Mouse (Mus musculus) liver, adult 2 months (tissue): ENCODE measurements around the gene Asb1. TPM values are rescaled to one million over a fixed set of nuclear protein-coding genes. Genes with fewer than 3 reads are reported as not detected.
A peak's percentile ranks its signal among the peaks of the same experiment; 100 is the strongest.

Experiments
- DNase-seq: peaks from one replicate; pipeline ENCODE4 v3.0.0-alpha.2; 2011; ENCODE audit warnings: low read depth, low spot score; ENCODE audit errors: extremely low read depth
- H3K27ac ChIP-seq: fragments of 200-500 bp; replicated peaks from 2 replicates; pipeline ENCODE4 v1.5.1; 2012; ENCODE audit warnings: low read depth, mild to moderate bottlenecking, control low read depth, inconsistent platforms, low read length; ENCODE audit not compliant: insufficient read depth
- H3K27me3 ChIP-seq: fragments of 200-500 bp; 2 replicates; pipeline ENCODE4 v1.6.1; 2012; ENCODE audit warnings: mild to moderate bottlenecking, moderate library complexity, low read length, inconsistent platforms; ENCODE audit not compliant: control insufficient read depth, insufficient read depth
- H3K36me3 ChIP-seq: fragments of 200-500 bp; 2 replicates; pipeline ENCODE4 v1.6.1; 2012; ENCODE audit warnings: low read length, inconsistent platforms; ENCODE audit not compliant: control insufficient read depth, insufficient read depth
- H3K4me1 ChIP-seq: fragments of 200-500 bp; 2 replicates; pipeline ENCODE4 v1.6.1; 2011; ENCODE audit warnings: low read length; ENCODE audit not compliant: control insufficient read depth, insufficient read depth
- H3K4me3 ChIP-seq: fragments of 200-500 bp; 2 replicates; pipeline ENCODE4 v1.5.1; 2011; ENCODE audit warnings: low read depth, mild to moderate bottlenecking, control low read depth, low read length, moderate library complexity; ENCODE audit not compliant: insufficient read depth
- H3K79me2 ChIP-seq: fragments of 200-500 bp; 2 replicates; pipeline ENCODE4 v1.6.1; 2012; ENCODE audit warnings: inconsistent platforms, mild to moderate bottlenecking, low read length, moderate library complexity; ENCODE audit not compliant: control insufficient read depth, insufficient read depth
- H3K9ac ChIP-seq: fragments of 200-500 bp; 2 replicates; pipeline ENCODE4 v1.6.1; 2012; ENCODE audit warnings: low read depth, mild to moderate bottlenecking, control low read depth, inconsistent platforms, low read length
- CTCF ChIP-seq: fragments of 200-500 bp; IDR thresholded peaks from 2 replicates; pipeline ENCODE4 v1.5.1; 2011; ENCODE audit warnings: low read depth, low read length, control low read depth
- POLR2A ChIP-seq: fragments of 200-500 bp; IDR thresholded peaks from 2 replicates; pipeline ENCODE4 v1.6.1; 2011; ENCODE audit warnings: low read length, control low read depth; ENCODE audit not compliant: insufficient read depth; ENCODE audit errors: extremely low read depth
- WGBS: fragments of 180-500 bp; shearing (Covaris S2); methylation state at CpG from one replicate; pipeline ENCODE4 v1.1.7; 2018; 5-methylcytosine and 5-hydroxymethylcytosine counted together
- polyA plus RNA-seq: library from polyadenylated mRNA; depleted of rRNA; stranded (reverse); fragments of >200 nt; gene quantifications from 2 replicates; pipeline ENCODE4 v1.2.3, GENCODE M21; 2012; rRNA removed
- total RNA-seq: library from RNA; depleted of rRNA; stranded (reverse); fragments of >200 nt; gene quantifications from 2 replicates; pipeline ENCODE4 v1.2.3, GENCODE M21; 2014; rRNA removed

The Asb1 gene
- total RNA-seq: 3.5 and 4.4 TPM in 2 replicates
- 3.5 and 4.6 TPM in 2 replicates for polyA plus RNA-seq

DNA sequence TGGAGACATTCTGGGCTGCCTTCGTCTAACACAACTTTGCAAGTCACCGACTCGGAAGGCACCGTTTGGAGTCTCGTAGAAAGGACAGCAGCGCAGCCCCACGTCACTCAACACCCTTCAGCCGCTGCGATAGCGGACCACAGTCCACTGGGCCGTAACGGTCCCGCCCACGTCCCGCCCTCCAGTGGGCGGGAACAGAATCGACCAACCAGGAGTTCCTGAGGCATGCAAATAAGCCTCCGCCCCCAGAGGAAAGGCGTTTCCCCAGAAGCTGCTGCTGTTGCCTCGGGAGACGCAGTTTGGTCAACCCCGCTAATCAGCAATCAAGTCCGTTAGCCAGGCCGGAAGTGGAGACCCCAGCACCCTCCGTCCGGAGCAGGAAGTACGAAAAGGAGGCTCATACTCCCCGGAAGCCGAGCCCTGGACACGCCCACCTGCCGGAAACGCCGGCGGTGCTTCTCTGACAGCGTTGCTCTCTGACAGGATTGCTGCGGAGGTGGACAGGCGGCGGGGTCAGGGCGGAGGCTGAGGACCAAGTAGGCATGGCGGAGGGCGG, at the start of gene Asb1:
TSS of gene Asb1 (plus strand) at position 274 of the 556 bp plus-strand sequence.
- no peaks in the 10 kb centered on the region for H3K27me3 ChIP-seq
- H3K4me1 ChIP-seq: peaks cover 11% of the 10 kb centered on the region
- WGBS: under 1% methylated on average over 40 of the region's 41 CpGs
- peak within 1 kb of the TSS; percentile 85 for H3K4me3 ChIP-seq
- H3K79me2 ChIP-seq: peaks cover 17% of the 10 kb centered on the region; the same call in 1 of the 2 replicates
- 0 out of 2 replicates have a peak, but pooled peaks cover 4% of the 10 kb centered on the region for H3K36me3 ChIP-seq
- peak within 1 kb of the TSS; percentile 77 for H3K9ac ChIP-seq
- DNase-seq: peak; percentile 99
- TF ChIP-seq POLR2A (peak; percentile 91), CTCF (no peak)
- H3K27ac ChIP-seq: peak within 1 kb of the TSS; percentile 81

DNA sequence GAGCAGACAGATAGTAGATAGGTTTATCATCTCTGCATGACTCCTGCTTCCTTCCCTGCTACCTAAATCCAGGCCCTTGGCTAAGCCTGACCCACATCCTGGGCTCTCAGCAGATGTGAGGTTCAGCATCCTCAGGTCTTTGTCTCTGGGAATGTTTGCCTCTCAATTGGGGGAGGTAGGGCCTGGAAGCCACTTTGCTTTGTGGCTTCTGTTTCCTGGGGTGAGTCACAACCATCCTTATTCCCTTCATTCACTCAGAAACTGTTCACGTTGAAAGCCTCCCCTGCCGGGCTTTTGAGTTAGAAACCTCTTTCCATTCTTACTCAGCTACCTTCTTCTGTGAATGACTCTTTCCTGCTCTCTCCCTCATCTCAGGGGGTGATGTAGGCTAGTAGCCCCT, 47.6 kb upstream of the Asb1 start:
- H3K79me2 ChIP-seq: peaks cover 15% of the 10 kb centered on the region; the same call in 1 of the 2 replicates
- H3K4me3 ChIP-seq: no peak overlapping the region
- peaks cover 8% of the 10 kb centered on the region for H3K4me1 ChIP-seq
- no peak overlapping the region for H3K9ac ChIP-seq
- H3K36me3 ChIP-seq: no peaks in the 10 kb centered on the region
- TF ChIP-seq POLR2A: no peak
- TF ChIP-seq CTCF: no peak
- no peak overlapping the region for H3K27ac ChIP-seq
- H3K27me3 ChIP-seq: no peaks in the 10 kb centered on the region
- DNase-seq: no peak
- WGBS: 81% methylated on average over 2 of the region's 2 CpGs

DNA sequence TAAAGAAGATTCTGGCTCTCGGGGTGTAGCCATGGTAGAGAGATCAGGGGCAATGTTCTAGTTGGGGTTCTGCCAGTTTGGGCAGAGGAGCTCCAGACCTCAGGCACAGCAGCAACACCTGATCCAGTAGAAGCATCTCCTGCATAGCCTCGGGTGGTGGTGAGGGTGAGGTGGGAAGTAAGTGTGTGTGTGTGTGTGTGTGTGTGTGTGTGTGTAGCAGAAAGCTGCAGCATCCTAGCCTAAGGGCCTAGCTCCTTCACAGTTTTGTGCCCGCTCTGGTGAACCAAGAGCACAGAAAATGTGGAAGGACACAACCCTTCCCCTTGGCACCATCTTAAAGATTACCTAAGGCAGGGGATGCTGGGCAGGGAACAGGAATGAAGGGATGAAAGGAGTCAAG, 46.4 kb upstream of the Asb1 start:
- no peak overlapping the region for H3K4me3 ChIP-seq
- H3K36me3 ChIP-seq: no peaks in the 10 kb centered on the region
- no peaks in the 10 kb centered on the region for H3K27me3 ChIP-seq
- H3K4me1 ChIP-seq: peaks cover 8% of the 10 kb centered on the region
- no peak overlapping the region for H3K27ac ChIP-seq
- no peak for DNase-seq
- no peak overlapping the region for H3K9ac ChIP-seq
- H3K79me2 ChIP-seq: peaks cover 15% of the 10 kb centered on the region; the same call in 1 of the 2 replicates
- WGBS: 47% methylated on average over 3 of the region's 3 CpGs
- TF ChIP-seq CTCF (no peak), POLR2A (no peak)

- Histone ChIP-seq H3K27me3 (no peaks in the 10 kb centered on the region), H3K4me1 (peaks cover 8% of the 10 kb centered on the region), H3K79me2 (peaks cover 15% of the 10 kb centered on the region; the same call in 1 of the 2 replicates), H3K4me3 (peak within 1 kb of the TSS; percentile 93), H3K9ac (peak within 1 kb of the TSS; percentile 82), H3K36me3 (no peaks in the 10 kb centered on the region), H3K27ac (no peak within 1 kb of the TSS)
- under 1% methylated on average over 78 of the region's 79 CpGs for WGBS
- TF ChIP-seq POLR2A: no peak
- TF ChIP-seq CTCF: no peak
- DNase-seq: peak; percentile 75
These were observed 45.7 kb upstream of the Asb1 start, which contains the start of gene Traf3ip1 for GRCm38 (mm10) chr1:91494457-91495140. Gene Traf3ip1 (plus strand): TSS chr1:91494647.

- no peaks in the 10 kb centered on the region for H3K27me3 ChIP-seq
- H3K27ac ChIP-seq: no peak overlapping the region
- DNase-seq: no peak
- peaks cover 8% of the 10 kb centered on the region for H3K4me1 ChIP-seq
- 21% methylated on average over 5 of the region's 5 CpGs for WGBS
- peaks cover 15% of the 10 kb centered on the region; the same call in 1 of the 2 replicates for H3K79me2 ChIP-seq
- peak overlapping the region; percentile 93 for H3K4me3 ChIP-seq
- H3K36me3 ChIP-seq: no peaks in the 10 kb centered on the region
- no peak for TF ChIP-seq CTCF
- TF ChIP-seq POLR2A: no peak
- H3K9ac ChIP-seq: peak overlapping the region; percentile 82
These were observed 45.0 kb upstream of the Asb1 start for GRCm38 (mm10) chr1:91495321-91495720.
